ENCODE assay signal across 7 mouse cellular contexts in the genomic region with DNA sequence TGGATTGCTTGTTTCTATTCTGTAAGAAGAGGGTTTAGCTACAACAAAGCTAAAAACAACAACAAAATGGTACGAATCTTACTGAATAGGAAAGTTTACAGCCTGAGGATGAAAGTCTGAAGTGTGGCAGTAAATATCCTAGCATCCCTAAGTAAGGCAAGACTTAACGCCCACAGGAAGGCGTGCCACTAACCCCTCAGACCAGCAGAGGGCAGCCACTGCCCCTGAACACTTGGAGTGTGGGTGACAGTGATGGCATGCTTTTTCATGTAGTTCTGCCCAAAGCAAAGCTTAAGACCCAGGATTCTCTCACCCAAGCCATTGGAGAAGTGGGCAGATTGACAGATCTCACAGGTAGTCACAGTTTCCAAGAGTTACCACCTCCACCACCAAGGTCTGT. TPM values are rescaled to one million over a fixed set of nuclear protein-coding genes. Genes with fewer than 3 reads are reported as not detected.
DNase-seq lines count a peak whose midpoint lies in the region; ATAC-seq and TF ChIP-seq lines count a peak whose summit lies in the region.

No protein-coding gene starts in this region.

- TF ChIP-seq CTCF in ES-Bruce4 (IDR thresholded peaks at IDR 0.05; ENCODE audit: low read depth, low read length) = peak; percentile 81

- H3K4me2 ChIP-seq in limb, embryonic 14.5 days (replicated peaks; ENCODE audit: low read depth, low read length, severe bottlenecking) = no peak overlapping the region

- no peaks in the 10 kb centered on the region for H3K4me1 ChIP-seq in ES-Bruce4 (ENCODE audit: control insufficient read depth, insufficient read depth, low read length)
- H3K4me1 ChIP-seq in limb, embryonic 14.5 days (ENCODE audit: control insufficient read depth, insufficient read depth, low read length) = no peaks in the 10 kb centered on the region

- H3K36me3 ChIP-seq in ES-Bruce4 (ENCODE audit: control insufficient read depth, insufficient read depth, low read length, poor library complexity, severe bottlenecking) = peaks cover 3% of the 10 kb centered on the region; the same call in 1 of the 2 replicates
- H3K36me3 ChIP-seq in limb, embryonic 14.5 days (ENCODE audit: control insufficient read depth, insufficient read depth, low read length) = peaks cover 46% of the 10 kb centered on the region

- no peak overlapping the region for H3K27ac ChIP-seq in ES-Bruce4 (ENCODE audit: insufficient read depth, low read length)
- H3K27ac ChIP-seq in limb, embryonic 14.5 days (replicated peaks; ENCODE audit: low read depth, low read length) = no peak overlapping the region

- no peak for TF ChIP-seq POLR2A in ES-Bruce4 (IDR thresholded peaks at IDR 0.05; ENCODE audit: insufficient read depth, low read length)
- no peak for TF ChIP-seq POLR2A in limb, embryonic 14.5 days (IDR thresholded peaks at IDR 0.05; ENCODE audit: borderline replicate concordance, extremely low read depth, insufficient read depth, insufficient read length)

- DNase-seq in layer of hippocampus, adult 11-12 months (ENCODE audit: low spot score) = peak; percentile 34
- DNase-seq in layer of hippocampus, adult 8-10 months (ENCODE audit: low spot score in 2 of 2) = no peak
- peak; percentile 26 for DNase-seq in adipocyte (ENCODE audit: low spot score)
- DNase-seq in limb, embryonic 14.5 days (ENCODE audit: low spot score) = peak; percentile 40
- peak; percentile 58 for DNase-seq in thymus, postnatal 0 days (ENCODE audit: low spot score)
- DNase-seq in gastrocnemius, postnatal 36 days = no peak

- ATAC-seq in limb, embryonic 14.5 days (ENCODE audit: low FRiP score, low read depth) = no peak

- no peaks in the 10 kb centered on the region for H3K9me3 ChIP-seq in ES-Bruce4 (replicated peaks; ENCODE audit: control insufficient read depth, insufficient read depth, low read length, poor library complexity, severe bottlenecking)
- H3K9me3 ChIP-seq in limb, embryonic 14.5 days (ENCODE audit: control insufficient read depth, low read length) = no peaks in the 10 kb centered on the region

- no peak overlapping the region for H3K9ac ChIP-seq in ES-Bruce4 (ENCODE audit: low read depth, poor library complexity, severe bottlenecking)
- H3K9ac ChIP-seq in limb, embryonic 14.5 days (ENCODE audit: low read depth, low read length, severe bottlenecking) = no peak overlapping the region

- no peak overlapping the region for H3K4me3 ChIP-seq in ES-Bruce4 (ENCODE audit: low read depth, low read length)
- H3K4me3 ChIP-seq in limb, embryonic 14.5 days (replicated peaks; ENCODE audit: low read length) = no peak overlapping the region

- WGBS in limb, embryonic 14.5 days = 43% methylated on average over 3 of the region's 3 CpGs

- no peak for TF ChIP-seq EP300 in ES-Bruce4 (IDR thresholded peaks at IDR 0.05; ENCODE audit: insufficient read depth, low read depth, low read length)

- intact Hi-C loops in gastrocnemius, postnatal 36 days (cut with DNase I) = no loop called here

- H3K27me3 ChIP-seq in ES-Bruce4 (ENCODE audit: control insufficient read depth, insufficient read depth, low read length, poor library complexity, severe bottlenecking) = no peaks in the 10 kb centered on the region
- H3K27me3 ChIP-seq in limb, embryonic 14.5 days (ENCODE audit: control insufficient read depth, insufficient read depth, low read length) = no peaks in the 10 kb centered on the region

RNA-seq across cellular contexts. Expression of gene Spaca9, which starts 11.1 kb away (rescaled TPM):
- total RNA-seq in layer of hippocampus, adult 8-10 months (2022) = 1 to 10 TPM in 2 of 4 experiments, not detected in 2; 1.0 to 1.6 TPM
- polyA plus RNA-seq in ES-Bruce4 (2011; ENCODE audit: insufficient read depth, insufficient read length, low read depth, missing spikeins) = 1.1 TPM in 1 of 2 replicates, not detected in the other
- 1.6 TPM in 2 replicates for polyA plus RNA-seq in limb, embryonic 14.5 days (2012; rRNA removed)
- polyA plus RNA-seq in limb, embryonic 14.5 days (2014; fragmentation: Nextera tagmentation; extraction: Ambion mirVana) = 1.4 and 2.1 TPM in 2 replicates
- polyA plus RNA-seq in thymus, postnatal 0 days (2015; fragmentation: Nextera tagmentation; extraction: Ambion mirVana) = 1.9 and 3.2 TPM in 2 replicates
- not detected for total RNA-seq in gastrocnemius, postnatal 36 days (2021)

RNA-seq across cellular contexts. Expression of gene Ak8, which starts 11.5 kb away (rescaled TPM):
- 1 to 10 TPM in 3 of 4 experiments, under 1 TPM in 1; 0.82 to 2.4 (median 1.8) TPM for total RNA-seq in layer of hippocampus, adult 8-10 months (2022)
- 1.9 and 3.3 TPM in 2 replicates for polyA plus RNA-seq in ES-Bruce4 (2011; ENCODE audit: insufficient read depth, insufficient read length, low read depth, missing spikeins)
- 0.22 and 0.49 TPM in 2 replicates for polyA plus RNA-seq in limb, embryonic 14.5 days (2012; rRNA removed)
- 0.37 and 0.58 TPM in 2 replicates for polyA plus RNA-seq in limb, embryonic 14.5 days (2014; fragmentation: Nextera tagmentation; extraction: Ambion mirVana)
- 0.90 and 1.0 TPM in 2 replicates for polyA plus RNA-seq in thymus, postnatal 0 days (2015; fragmentation: Nextera tagmentation; extraction: Ambion mirVana)
- not detected for total RNA-seq in gastrocnemius, postnatal 36 days (2021)

RNA-seq across cellular contexts. Expression of gene Tsc1, which starts 47.4 kb away (rescaled TPM):
- total RNA-seq in layer of hippocampus, adult 8-10 months (2022) = 10 to 100 TPM; 42.0 to 55.4 (median 49.8) TPM
- 26.9 and 32.5 TPM in 2 replicates for polyA plus RNA-seq in ES-Bruce4 (2011; ENCODE audit: insufficient read depth, insufficient read length, low read depth, missing spikeins)
- 18.5 and 20.4 TPM in 2 replicates for polyA plus RNA-seq in limb, embryonic 14.5 days (2012; rRNA removed)
- 15.7 and 17.8 TPM in 2 replicates for polyA plus RNA-seq in limb, embryonic 14.5 days (2014; fragmentation: Nextera tagmentation; extraction: Ambion mirVana)
- 8.0 and 10.8 TPM in 2 replicates for polyA plus RNA-seq in thymus, postnatal 0 days (2015; fragmentation: Nextera tagmentation; extraction: Ambion mirVana)
- 10 to 100 TPM; 30.4 to 35.5 TPM for total RNA-seq in gastrocnemius, postnatal 36 days (2021)

Comparison
In these comparisons a context has a peak if more than half of its experiments do, and no peak if none do; other contexts are left out.
1. DNase-seq: peak in layer of hippocampus, adult 11-12 months (single experiment), adipocyte (single experiment), limb, embryonic 14.5 days (single experiment) and thymus, postnatal 0 days (single experiment); none in layer of hippocampus, adult 8-10 months (0 of 2) and gastrocnemius, postnatal 36 days (0 of 2).